ENCODE assay signal across 30 mouse cellular contexts in genomic region chr10:103862120-103862519, GRCm38 (mm10).
"Had no signal": no experiment of that assay in that cellular context is flagged by ENCODE, and none has a peak within 500 bp of the region (broad histone marks: within the 10 kb centered on the region; RNA-seq: fewer than 3 reads in every experiment).

No protein-coding gene starts in this region.

- H3K27ac ChIP-seq: heart, embryonic 13.5 days; heart, embryonic 15.5 days; hindbrain, embryonic 10.5 days; hindbrain, embryonic 12.5 days; hindbrain, embryonic 13.5 days; hindbrain, embryonic 14.5 days; hindbrain, embryonic 15.5 days; hindbrain, postnatal 0 days; intestine, embryonic 15.5 days; kidney, embryonic 15.5 days; kidney, postnatal 0 days; layer of hippocampus, adult 2 months; left cerebral cortex, adult 2 months had no signal

- H3K27me3 ChIP-seq: heart, embryonic 12.5 days; heart, embryonic 13.5 days; heart, embryonic 15.5 days; hindbrain, embryonic 12.5 days; hindbrain, embryonic 13.5 days; hindbrain, embryonic 15.5 days; intestine, embryonic 15.5 days; kidney, embryonic 15.5 days had no signal

- H3K4me1 ChIP-seq: heart, embryonic 12.5 days; heart, embryonic 13.5 days; heart, embryonic 15.5 days; hindbrain, embryonic 10.5 days; hindbrain, embryonic 12.5 days; hindbrain, embryonic 13.5 days; hindbrain, embryonic 15.5 days; intestine, embryonic 15.5 days; kidney, embryonic 15.5 days had no signal

- H3K9ac ChIP-seq: heart, embryonic 12.5 days; heart, embryonic 13.5 days; heart, embryonic 15.5 days; hindbrain, embryonic 12.5 days; hindbrain, embryonic 13.5 days; hindbrain, embryonic 14.5 days; hindbrain, embryonic 15.5 days; intestine, embryonic 15.5 days; kidney, embryonic 15.5 days had no signal

- DNase-seq: heart, postnatal 10 days; heart, postnatal 14 days; heart, postnatal 36 days; heart, postnatal 4 days; kidney, adult 11 months; kidney, adult 18-20 months; kidney, adult 2 months; kidney, adult 8-10 months; kidney, adult 9 months; kidney, postnatal 10 days; kidney, postnatal 14 days; kidney, postnatal 25 days; kidney, postnatal 36 days; kidney, postnatal 4 days; layer of hippocampus, adult 9-11 months; layer of hippocampus, postnatal 36 days had no signal

- H3K9me3 ChIP-seq: heart, embryonic 12.5 days; heart, embryonic 13.5 days; heart, embryonic 15.5 days; hindbrain, embryonic 10.5 days; hindbrain, embryonic 12.5 days; hindbrain, embryonic 13.5 days; hindbrain, embryonic 15.5 days; intestine, embryonic 15.5 days; kidney, embryonic 15.5 days had no signal

- H3K4me3 ChIP-seq: heart, embryonic 12.5 days; heart, embryonic 13.5 days; heart, embryonic 15.5 days; hindbrain, embryonic 10.5 days; hindbrain, embryonic 12.5 days; hindbrain, embryonic 13.5 days; hindbrain, embryonic 15.5 days; intestine, embryonic 15.5 days; kidney, embryonic 15.5 days; layer of hippocampus, adult 2 months; left cerebral cortex, adult 2 months had no signal

- H3K4me2 ChIP-seq: heart, embryonic 12.5 days; heart, embryonic 13.5 days; heart, embryonic 15.5 days; hindbrain, embryonic 12.5 days; hindbrain, embryonic 13.5 days; hindbrain, embryonic 14.5 days; hindbrain, embryonic 15.5 days; intestine, embryonic 15.5 days; kidney, embryonic 15.5 days had no signal

- H3K36me3 ChIP-seq: heart, embryonic 12.5 days; heart, embryonic 13.5 days; heart, embryonic 15.5 days; hindbrain, embryonic 10.5 days; hindbrain, embryonic 12.5 days; hindbrain, embryonic 13.5 days; hindbrain, embryonic 15.5 days; intestine, embryonic 15.5 days; kidney, embryonic 15.5 days had no signal
